Mouse (Mus musculus) olfactory bulb, adult 2 months (tissue): ENCODE data around the gene Fut8. TPM values are rescaled to one million over a fixed set of nuclear protein-coding genes. Genes with fewer than 3 reads are reported as not detected.

Experiments
- H3K27ac ChIP-seq: fragments of 200-500 bp; 2 replicates; pipeline ENCODE4 v1.5.1; 2012; ENCODE audit warnings: low read depth, low read length; ENCODE audit not compliant: insufficient read depth
- H3K4me1 ChIP-seq: fragments of 200-500 bp; 2 replicates; pipeline ENCODE4 v1.6.1; 2012; ENCODE audit warnings: low read length; ENCODE audit not compliant: control insufficient read depth, insufficient read depth
- H3K4me3 ChIP-seq: fragments of 200-500 bp; 2 replicates; pipeline ENCODE4 v1.5.1; 2012; ENCODE audit warnings: mild to moderate bottlenecking, low read depth, low read length, moderate library complexity; ENCODE audit not compliant: insufficient read depth
- CTCF ChIP-seq: fragments of 200-500 bp; IDR thresholded peaks from 2 replicates; pipeline ENCODE4 v1.5.1; 2012; ENCODE audit warnings: low read depth, mild to moderate bottlenecking, low read length, moderate library complexity; ENCODE audit not compliant: insufficient read depth
- POLR2A ChIP-seq: fragments of 200-500 bp; IDR thresholded peaks from 2 replicates; pipeline ENCODE4 v1.6.1; 2012; ENCODE audit warnings: mild to moderate bottlenecking, low read depth, low read length, moderate library complexity; ENCODE audit not compliant: insufficient read depth
- WGBS: fragments of 180-500 bp; shearing (Covaris S2); methylation state at CpG from one replicate; pipeline ENCODE4 v1.1.7; 2018; 5-methylcytosine and 5-hydroxymethylcytosine counted together
- polyA plus RNA-seq: library from polyadenylated mRNA; stranded (reverse); fragments of >200 nt; gene quantifications from 2 replicates; pipeline ENCODE4 v1.2.4, GENCODE M21; 2012; ENCODE audit warnings: low replicate concordance; ENCODE audit not compliant: missing spikeins, insufficient read depth, insufficient read length

The Fut8 gene
- polyA plus RNA-seq, result 125 TPM in 1 of 2 replicates, not detected in the other

GRCm38 (mm10) chr12:77237950-77238530 lies at the start of gene Fut8:
Gene Fut8 (plus strand): TSS chr12:77238125.
- Histone ChIP-seq H3K4me3 (peak within 1 kb of the TSS; percentile 97), H3K27ac (peak within 1 kb of the TSS; percentile 96), H3K4me1 (peaks cover 3% of the 10 kb centered on the region; the same call in 1 of the 2 replicates)
- WGBS, result 0% methylated on average over 46 of the region's 46 CpGs
- TF ChIP-seq POLR2A (no peak), CTCF (no peak)

- H3K27ac ChIP-seq, result no peak overlapping the region
- H3K4me1 ChIP-seq, result peaks cover 3% of the 10 kb centered on the region; the same call in 1 of the 2 replicates
- no peak overlapping the region for H3K4me3 ChIP-seq
- 73% methylated on average over 4 of the region's 4 CpGs for WGBS
- TF ChIP-seq POLR2A (no peak), CTCF (no peak)
Observed at GRCm38 (mm10) chr12:77189161-77189560, 48.8 kb upstream of the Fut8 start.

GRCm38 (mm10) chr12:77189933-77190446 lies 47.9 kb upstream of the Fut8 start:
- TF ChIP-seq CTCF (no peak), POLR2A (no peak)
- H3K4me1 ChIP-seq, result peaks cover 3% of the 10 kb centered on the region; the same call in 1 of the 2 replicates
- no peak overlapping the region for H3K27ac ChIP-seq
- H3K4me3 ChIP-seq, result no peak overlapping the region
- WGBS, result 97% methylated on average over 3 of the region's 3 CpGs

GRCm38 (mm10) chr12:77191478-77192271 lies 46.2 kb upstream of the Fut8 start:
- TF ChIP-seq CTCF (no peak), POLR2A (no peak)
- Histone ChIP-seq H3K4me1 (peaks cover 3% of the 10 kb centered on the region; the same call in 1 of the 2 replicates), H3K4me3 (no peak overlapping the region), H3K27ac (no peak overlapping the region)
- WGBS, result 95% methylated on average over 9 of the region's 9 CpGs

- 92% methylated on average over 3 of the region's 3 CpGs for WGBS
- Histone ChIP-seq H3K27ac (no peak overlapping the region), H3K4me1 (peaks cover 3% of the 10 kb centered on the region; the same call in 1 of the 2 replicates), H3K4me3 (no peak overlapping the region)
- TF ChIP-seq CTCF, result no peak
- no peak for TF ChIP-seq POLR2A
Observed at GRCm38 (mm10) chr12:77192714-77193113, 45.2 kb upstream of the Fut8 start.

GRCm38 (mm10) chr12:77193225-77193716 lies 44.7 kb upstream of the Fut8 start:
- H3K4me3 ChIP-seq, result no peak overlapping the region
- peaks cover 3% of the 10 kb centered on the region; the same call in 1 of the 2 replicates for H3K4me1 ChIP-seq
- TF ChIP-seq POLR2A (no peak), CTCF (no peak)
- no peak overlapping the region for H3K27ac ChIP-seq
- 59% methylated on average over 4 of the region's 4 CpGs for WGBS

GRCm38 (mm10) chr12:77195044-77195443 lies 42.9 kb upstream of the Fut8 start:
- TF ChIP-seq POLR2A (no peak), CTCF (no peak)
- Histone ChIP-seq H3K4me3 (no peak overlapping the region), H3K4me1 (peaks cover 3% of the 10 kb centered on the region; the same call in 1 of the 2 replicates), H3K27ac (no peak overlapping the region)
- WGBS, result 77% methylated on average over 2 of the region's 2 CpGs

- H3K27ac ChIP-seq, result no peak overlapping the region
- H3K4me1 ChIP-seq, result peaks cover 3% of the 10 kb centered on the region; the same call in 1 of the 2 replicates
- no peak overlapping the region for H3K4me3 ChIP-seq
- TF ChIP-seq CTCF (no peak), POLR2A (no peak)
- WGBS, result 100% methylated on average over 2 of the region's 2 CpGs
Observed at GRCm38 (mm10) chr12:77196529-77197095, 41.3 kb upstream of the Fut8 start.
